Mouse (Mus musculus) MEL (cell line): Measurements from ENCODE around the gene Cic.

ENCODE experiments used
- CTCF ChIP-seq, 3 experiments: IDR thresholded peaks in 2 of 3; conservative IDR thresholded peaks in 1 of 3; 2 replicates each; pipeline ENCODE4 v1.5.1; 2011 to 2012; ENCODE audit warnings: low read length in 3 of 3, low read depth in 2 of 3, mild to moderate bottlenecking in 2 of 3, improper control_type of control experiment in 1 of 3, inconsistent platforms in 1 of 3, mixed read lengths in 1 of 3, moderate library complexity in 1 of 3; ENCODE audit not compliant: control insufficient read depth in 1 of 3, insufficient read depth in 1 of 3, poor library complexity in 1 of 3, severe bottlenecking in 1 of 3
- EP300 ChIP-seq, 2 experiments: IDR thresholded peaks; 2 replicates each; pipeline ENCODE4 v1.6.1; 2011; ENCODE audit warnings: improper control_type of control experiment in 2 of 2, low read length in 2 of 2, low read depth in 1 of 2, mild to moderate bottlenecking in 1 of 2
- HCFC1 ChIP-seq: IDR thresholded peaks from 2 replicates; pipeline ENCODE4 v1.6.1; 2012; ENCODE audit warnings: low read depth, mild to moderate bottlenecking, inconsistent platforms, low read length, improper control_type of control experiment, moderate library complexity
- MYC ChIP-seq: IDR thresholded peaks from 2 replicates; pipeline ENCODE4 v1.6.1; 2011; ENCODE audit warnings: low read depth, mild to moderate bottlenecking, low read length, improper control_type of control experiment, moderate library complexity
- POLR2AphosphoS2 ChIP-seq: IDR thresholded peaks from 2 replicates; pipeline ENCODE4 v1.6.1; 2011; ENCODE audit warnings: low read length, improper control_type of control experiment
- SIN3A ChIP-seq: IDR thresholded peaks from 2 replicates; pipeline ENCODE4 v1.6.1; 2012; ENCODE audit warnings: low read length, improper control_type of control experiment, inconsistent platforms
- SMC3 ChIP-seq: IDR thresholded peaks from 2 replicates; pipeline ENCODE4 v1.6.1; 2011; ENCODE audit warnings: low read depth, low read length, improper control_type of control experiment
- TCF12 ChIP-seq: IDR thresholded peaks from 2 replicates; pipeline ENCODE4 v1.6.1; 2014; ENCODE audit warnings: low read depth, mild to moderate bottlenecking, inconsistent platforms, low read length, improper control_type of control experiment, moderate library complexity
- ZC3H11A ChIP-seq: IDR thresholded peaks from 2 replicates; pipeline ENCODE4 v1.6.1; 2012; ENCODE audit warnings: low read depth, mild to moderate bottlenecking, inconsistent platforms, low read length, improper control_type of control experiment

DNA sequence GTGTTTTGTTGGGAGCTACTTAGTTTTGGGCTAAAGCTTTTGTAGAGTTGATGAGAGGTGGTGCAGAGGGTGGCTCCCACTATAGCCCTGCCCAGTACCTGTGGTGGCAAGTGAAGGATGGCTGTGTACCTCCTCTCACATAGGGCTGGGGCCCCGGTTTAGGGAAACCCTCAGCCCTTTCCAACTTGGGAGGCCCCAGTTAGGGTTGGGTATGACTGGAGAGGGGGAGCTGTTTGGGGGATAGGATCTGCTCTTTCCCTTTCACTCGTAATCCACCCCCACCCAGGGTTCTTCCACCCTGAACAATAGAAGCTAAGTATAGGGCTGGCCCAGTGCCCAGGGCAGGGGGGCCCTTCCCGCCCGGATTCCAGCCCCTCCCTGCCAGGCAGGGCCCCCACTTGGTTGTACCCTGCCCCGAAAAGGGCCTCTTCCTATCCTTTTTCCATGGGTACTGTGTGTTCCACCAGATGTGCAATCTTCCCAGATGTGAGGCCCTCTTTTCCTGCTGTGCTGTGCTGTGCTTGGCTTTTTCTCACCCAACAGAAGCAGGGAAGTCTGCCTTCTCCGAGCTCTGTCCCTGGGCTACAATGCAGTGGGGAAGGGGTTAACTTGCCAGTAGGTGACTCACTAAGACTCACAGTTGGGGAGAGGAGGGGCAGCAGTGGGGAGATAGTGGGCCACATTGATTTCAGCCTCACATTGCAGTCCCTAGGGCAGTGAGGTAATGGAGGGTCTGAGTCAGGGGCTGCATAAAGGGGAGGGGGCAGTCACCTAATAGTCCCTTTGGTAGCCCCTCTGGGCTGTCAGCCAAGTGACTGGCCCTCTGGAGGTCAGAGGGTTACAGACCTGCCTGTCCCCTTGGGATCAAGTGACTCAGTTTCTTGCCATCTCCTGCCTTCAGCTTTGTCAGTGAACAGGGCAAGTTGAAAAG, 12.6 kb downstream of the Cic start:
- TF ChIP-seq ZC3H11A (no peak), CTCF (IDR thresholded peaks at IDR 0.05 in 2 of 3, conservative IDR thresholded peaks at IDR 0.05 in 1 of 3; ENCODE audit: control insufficient read depth in 1 of 3, insufficient read depth in 1 of 3, low read depth in 2 of 3, low read length in 3 of 3, poor library complexity in 1 of 3, severe bottlenecking in 1 of 3) (no peak), TCF12 (peak; percentile 50; the same call in 1 of the 2 replicates), EP300 (IDR thresholded peaks at IDR 0.05; ENCODE audit: low read depth in 1 of 2, low read length in 2 of 2) (peak; percentile 76 to 81), SMC3 (no peak; the same call in 1 of the 2 replicates), POLR2AphosphoS2 (no peak), SIN3A (peak; percentile 90), MYC (peak; percentile 62; the same call in 1 of the 2 replicates), HCFC1 (peak; percentile 69)
